Mouse (Mus musculus) liver, postnatal 0 days (tissue): ENCODE measurements around the gene Atxn1. TPM values are rescaled to one million over a fixed set of nuclear protein-coding genes. Genes with fewer than 3 reads are reported as not detected.
A peak's percentile ranks its signal among the peaks of the same experiment; 100 is the strongest.

Experiments used
- ATAC-seq: fragments of 200-750 bp; cut with Nextera tagmentation; 2 replicates; pipeline ENCODE4 v1.8.0; 2017; ENCODE audit warnings: mild to moderate bottlenecking, moderate library complexity
- DNase-seq: peaks from one replicate; pipeline ENCODE4 v3.0.0-alpha.2; 2016
- H3K27ac ChIP-seq: fragments of 300-500 bp; sonication (generic); 2 replicates; pipeline ENCODE4 v1.5.1; 2014; ENCODE audit warnings: antibody characterized with exemption, moderate library complexity, mild to moderate bottlenecking, low read depth
- H3K27me3 ChIP-seq: fragments of 300-500 bp; sonication (generic); 2 replicates; pipeline ENCODE4 v1.6.1; 2014; ENCODE audit warnings: low read length, control low read depth, mixed read lengths; ENCODE audit not compliant: insufficient read depth
- H3K36me3 ChIP-seq: fragments of 300-500 bp; sonication (generic); replicated peaks from 2 replicates; pipeline ENCODE4 v1.6.1; 2014; ENCODE audit warnings: mild to moderate bottlenecking, control low read depth, low read length, moderate library complexity, mixed read lengths; ENCODE audit not compliant: insufficient read depth
- H3K4me1 ChIP-seq: fragments of 300-500 bp; sonication (generic); 2 replicates; pipeline ENCODE4 v1.6.1; 2014; ENCODE audit warnings: antibody characterized with exemption, mild to moderate bottlenecking, control low read depth; ENCODE audit not compliant: insufficient read depth
- H3K4me2 ChIP-seq: fragments of 300-500 bp; sonication (generic); 2 replicates; pipeline ENCODE4 v1.6.1; 2014; ENCODE audit warnings: low read depth, mild to moderate bottlenecking, low read length, moderate library complexity, mixed read lengths
- H3K4me3 ChIP-seq: fragments of 300-500 bp; sonication (generic); 2 replicates; pipeline ENCODE4 v1.5.1; 2014; ENCODE audit warnings: low read depth, low read length
- H3K9ac ChIP-seq: fragments of 300-500 bp; sonication (generic); replicated peaks from 2 replicates; pipeline ENCODE4 v1.6.1; 2014; ENCODE audit warnings: mild to moderate bottlenecking, moderate library complexity
- H3K9me3 ChIP-seq: fragments of 300-500 bp; sonication (generic); 2 replicates; pipeline ENCODE4 v1.6.1; 2016; ENCODE audit warnings: mild to moderate bottlenecking, control low read depth, low read length, mixed read lengths
- CTCF ChIP-seq: sonication (generic); IDR thresholded peaks from 2 replicates; pipeline ENCODE4 v1.5.1; 2016; ENCODE audit warnings: antibody characterized with exemption, low read depth
- EP300 ChIP-seq: IDR thresholded peaks from 2 replicates; pipeline ENCODE4 v1.6.1; 2016; ENCODE audit warnings: antibody characterized with exemption, low read depth, mild to moderate bottlenecking
- whole genome bisulfite sequencing: fragments of 180-500 bp; shearing (Covaris S2); extraction: QIAGEN DNeasy Blood & Tissue Kit; methylation state at CpG from one replicate; pipeline ENCODE4 v1.1.7; 2014; ENCODE audit not compliant: insufficient replicate concordance; 5-methylcytosine and 5-hydroxymethylcytosine counted together
- polyA plus RNA-seq: library from polyadenylated mRNA; unstranded; fragments of >200 nt; fragmentation: Nextera tagmentation; extraction: Ambion mirVana; gene quantifications from 2 replicates; pipeline ENCODE4 v1.2.1, GENCODE M21; 2015

Atxn1 gene
- polyA plus RNA-seq, 1 experiment from 2014 or later: 4.4 TPM

DNA sequence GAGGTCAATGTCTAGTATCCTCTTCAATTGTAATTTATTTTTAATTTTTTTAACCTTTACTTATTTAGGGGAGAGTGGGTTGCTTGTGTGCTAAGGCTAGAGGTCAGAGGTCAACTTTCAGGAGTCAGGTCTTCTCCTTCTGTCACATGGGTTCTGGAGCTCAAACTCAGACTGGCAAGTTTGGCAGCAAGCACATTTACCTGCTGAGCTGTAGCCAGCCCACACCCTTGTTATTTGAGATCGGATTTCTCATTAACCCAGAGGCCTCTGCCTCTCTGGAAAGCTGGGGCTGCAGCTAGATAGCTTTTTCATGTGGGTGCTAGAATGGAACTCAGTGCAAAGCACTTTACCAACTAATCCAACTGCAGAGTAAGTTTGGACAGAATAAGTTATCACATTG is 148.1 kb downstream of the Atxn1 start:
- TF ChIP-seq CTCF: no peak
- TF ChIP-seq EP300: no peak
- no peak overlapping the region for H3K4me3 ChIP-seq
- ATAC-seq (peak; percentile 33; the same call in 1 of the 2 replicates), DNase-seq (no peak)
- H3K36me3 ChIP-seq: no peaks in the 10 kb centered on the region
- no peak overlapping the region for H3K9ac ChIP-seq
- no peaks in the 10 kb centered on the region for H3K27me3 ChIP-seq
- H3K4me1 ChIP-seq: no peaks in the 10 kb centered on the region
- 0 out of 2 replicates have a peak overlapping the region, but pooled peaks have one; percentile 11 for H3K27ac ChIP-seq
- H3K4me2 ChIP-seq: no peak overlapping the region
- no peaks in the 10 kb centered on the region for H3K9me3 ChIP-seq
- whole genome bisulfite sequencing: 77% methylated on average over 1 of the region's 1 CpGs

DNA sequence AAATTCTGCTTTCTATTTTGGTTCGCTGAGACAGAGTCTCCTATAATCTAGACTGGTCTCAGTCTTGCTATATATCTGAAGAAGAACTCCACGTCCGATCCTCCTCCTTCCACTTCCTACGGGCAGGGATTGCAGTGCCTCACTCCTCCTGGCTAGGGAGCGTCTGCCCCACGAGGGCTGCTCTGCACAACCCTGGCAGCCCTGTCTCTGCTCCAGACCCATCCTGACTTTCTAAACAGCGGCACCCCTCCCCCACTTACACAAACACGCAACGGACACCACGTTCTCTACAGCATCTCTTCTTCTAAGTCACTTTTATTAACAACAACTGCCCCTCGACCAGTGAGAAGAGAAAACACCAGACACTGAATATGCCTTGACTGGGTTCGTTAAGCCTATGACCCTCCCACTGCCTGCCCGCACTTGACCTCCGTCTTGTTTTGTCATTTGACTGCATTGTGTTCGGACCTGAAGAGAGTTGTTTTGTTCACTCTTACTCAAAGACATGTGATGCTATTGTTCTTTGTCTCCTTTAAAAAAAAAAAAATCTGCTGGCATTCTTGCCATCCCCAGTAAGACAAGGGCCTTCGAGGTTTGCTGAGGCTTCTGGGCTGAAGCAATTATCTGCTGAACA is 154.9 kb downstream of the Atxn1 start:
- Histone ChIP-seq H3K4me3 (no peak overlapping the region), H3K9ac (no peak overlapping the region; the same call in 1 of the 2 replicates), H3K4me1 (peaks cover 6% of the 10 kb centered on the region; the same call in 1 of the 2 replicates), H3K9me3 (no peaks in the 10 kb centered on the region), H3K36me3 (no peaks in the 10 kb centered on the region), H3K27me3 (no peaks in the 10 kb centered on the region), H3K4me2 (peak overlapping the region; percentile 18; the same call in 1 of the 2 replicates), H3K27ac (no peak overlapping the region)
- DNase-seq: peak; percentile 23
- WGBS: 58% methylated on average over 16 of the region's 16 CpGs
- TF ChIP-seq EP300: no peak
- no peak for TF ChIP-seq CTCF
- peak; percentile 66 for ATAC-seq

DNA sequence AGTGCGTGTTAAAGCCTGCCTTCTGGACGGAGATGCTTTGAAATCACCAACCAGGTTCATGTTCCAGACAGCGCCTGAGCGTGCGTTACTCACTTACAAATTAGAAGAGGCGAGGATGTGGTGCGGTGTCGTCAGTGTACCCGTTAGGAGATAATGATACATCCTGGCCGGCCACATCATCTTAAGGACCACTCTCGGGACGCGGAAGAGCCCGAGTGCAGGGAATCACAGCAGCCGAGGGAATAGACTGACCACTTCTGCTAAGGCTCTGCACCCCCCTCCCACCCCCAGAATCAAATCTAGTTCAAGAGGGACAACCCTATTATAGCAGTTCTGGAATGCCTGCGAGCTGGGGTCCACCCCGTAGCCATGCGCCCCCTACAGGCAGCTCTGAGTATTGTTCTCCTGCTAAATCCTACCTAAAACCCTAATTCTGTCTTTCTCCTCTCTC is 157.2 kb downstream of the Atxn1 start:
- WGBS: 71% methylated on average over 18 of the region's 18 CpGs
- DNase-seq: peak; percentile 52
- H3K4me1 ChIP-seq: peaks cover 6% of the 10 kb centered on the region; the same call in 1 of the 2 replicates

DNA sequence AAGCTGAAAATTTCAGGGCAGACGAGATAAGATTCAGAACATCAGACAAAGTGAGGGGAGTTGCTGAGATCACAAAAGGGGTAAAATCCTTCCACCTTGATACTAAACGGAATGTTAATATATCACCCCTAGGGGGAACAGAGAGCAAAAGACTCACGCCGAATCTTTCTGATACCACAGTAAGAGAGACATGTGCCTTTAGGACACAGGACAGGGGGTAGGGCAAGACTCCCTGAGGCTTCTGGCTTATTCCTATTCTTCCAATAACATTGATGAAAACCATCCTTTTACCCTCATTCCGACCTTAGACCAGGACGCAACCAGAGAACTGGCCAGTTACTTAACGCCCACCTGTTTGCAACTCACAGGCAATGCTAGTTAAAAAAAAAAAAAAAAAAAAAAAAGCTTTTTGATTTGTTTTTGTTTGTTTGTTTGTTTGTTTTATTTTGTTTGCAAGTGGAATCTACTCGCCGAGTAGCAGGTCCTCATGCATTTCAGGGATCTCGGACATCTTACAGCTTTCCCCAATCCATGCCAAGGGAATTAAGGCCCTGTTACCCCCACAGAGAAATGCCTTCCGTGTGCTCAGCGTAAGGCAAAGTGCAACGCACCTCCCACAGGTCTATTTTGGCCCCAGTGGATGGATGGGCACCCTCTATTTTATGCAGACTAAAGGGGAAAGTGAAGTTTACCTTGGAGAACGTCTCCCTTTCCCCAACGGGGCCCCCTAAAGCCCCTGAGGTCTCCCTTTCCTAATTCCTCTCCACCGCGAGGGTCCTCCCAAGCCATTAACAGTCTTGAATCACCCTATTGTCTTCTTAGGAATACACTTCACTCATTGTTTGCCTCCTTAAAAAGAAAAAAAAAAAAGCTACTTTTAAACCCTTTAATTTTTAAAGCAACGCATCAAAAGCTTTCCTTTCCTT is 157.9 kb downstream of the Atxn1 start:
- no peak for DNase-seq
- H3K9me3 ChIP-seq: no peaks in the 10 kb centered on the region
- no peaks in the 10 kb centered on the region for H3K36me3 ChIP-seq
- TF ChIP-seq EP300: no peak
- no peak for TF ChIP-seq CTCF
- no peak for ATAC-seq
- no peak overlapping the region for H3K4me3 ChIP-seq
- no peaks in the 10 kb centered on the region for H3K27me3 ChIP-seq
- H3K27ac ChIP-seq: no peak overlapping the region
- H3K4me2 ChIP-seq: no peak overlapping the region
- no peak overlapping the region for H3K9ac ChIP-seq
- WGBS: 76% methylated on average over 18 of the region's 18 CpGs
- peaks cover 6% of the 10 kb centered on the region; the same call in 1 of the 2 replicates for H3K4me1 ChIP-seq

More for the DNA sequence above, 157.2 kb downstream of the Atxn1 start:
- H3K27ac ChIP-seq: no peak overlapping the region
- TF ChIP-seq EP300 (no peak), CTCF (peak; percentile 77)
- H3K4me3 ChIP-seq: no peak overlapping the region
- ATAC-seq: no peak
- H3K9ac ChIP-seq: no peak overlapping the region
- no peaks in the 10 kb centered on the region for H3K27me3 ChIP-seq
- H3K4me2 ChIP-seq: no peak overlapping the region
- no peaks in the 10 kb centered on the region for H3K9me3 ChIP-seq
- no peaks in the 10 kb centered on the region for H3K36me3 ChIP-seq

DNA sequence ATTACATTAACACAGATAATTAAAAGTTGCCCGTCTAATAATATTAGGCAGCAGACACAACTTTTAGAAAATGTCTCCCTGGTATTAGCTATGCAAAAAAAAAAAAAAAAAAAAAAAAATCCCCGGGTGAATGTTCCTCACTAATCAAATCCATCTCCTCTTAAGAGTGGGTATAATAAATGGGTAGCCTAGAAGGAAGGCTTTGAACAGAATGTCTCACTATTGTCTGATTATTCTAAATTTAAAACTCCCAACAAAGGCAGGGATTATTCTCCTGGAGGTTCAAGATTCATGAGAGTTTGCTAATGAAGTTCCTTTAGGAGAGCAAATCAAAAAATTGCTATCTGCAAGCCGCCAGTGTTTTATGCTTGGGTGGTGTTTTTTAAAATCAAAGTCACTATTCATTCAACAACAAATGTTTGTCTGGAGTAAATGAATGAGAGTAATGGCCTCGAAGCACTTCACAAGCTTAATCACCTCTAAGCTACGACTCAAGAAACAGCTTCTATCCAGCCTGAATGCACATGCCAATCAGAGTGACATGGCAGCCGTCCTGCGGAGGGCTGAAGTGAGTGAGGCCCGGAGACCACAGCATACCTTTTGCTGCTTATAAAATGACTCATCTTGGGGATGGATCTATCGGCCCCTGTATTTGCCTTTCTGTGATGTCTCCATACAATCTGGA is 158.8 kb downstream of the Atxn1 start:
- no peak overlapping the region for H3K9ac ChIP-seq
- DNase-seq (no peak), ATAC-seq (no peak)
- no peak overlapping the region for H3K4me2 ChIP-seq
- no peaks in the 10 kb centered on the region for H3K27me3 ChIP-seq
- H3K27ac ChIP-seq: no peak overlapping the region
- H3K4me1 ChIP-seq: peaks cover 6% of the 10 kb centered on the region; the same call in 1 of the 2 replicates
- H3K36me3 ChIP-seq: no peaks in the 10 kb centered on the region
- no peaks in the 10 kb centered on the region for H3K9me3 ChIP-seq
- 75% methylated on average over 9 of the region's 9 CpGs for WGBS
- H3K4me3 ChIP-seq: no peak overlapping the region
- TF ChIP-seq CTCF (no peak), EP300 (no peak)
